Mouse (Mus musculus): ENCODE measurements around the gene Brpf3. TPM values are rescaled to one million over a fixed set of nuclear protein-coding genes. Genes with fewer than 3 reads are reported as not detected.
"Not testable (repeated sequence)": the region's sequence is repeated elsewhere in the genome, so short reads cannot be mapped to it uniquely, and the experiment has no call there.

Gene Brpf3
- 11.2 and 14.4 TPM in 2 replicates for polyA plus RNA-seq (2015; fragmentation: Nextera tagmentation; extraction: Ambion mirVana)

DNA sequence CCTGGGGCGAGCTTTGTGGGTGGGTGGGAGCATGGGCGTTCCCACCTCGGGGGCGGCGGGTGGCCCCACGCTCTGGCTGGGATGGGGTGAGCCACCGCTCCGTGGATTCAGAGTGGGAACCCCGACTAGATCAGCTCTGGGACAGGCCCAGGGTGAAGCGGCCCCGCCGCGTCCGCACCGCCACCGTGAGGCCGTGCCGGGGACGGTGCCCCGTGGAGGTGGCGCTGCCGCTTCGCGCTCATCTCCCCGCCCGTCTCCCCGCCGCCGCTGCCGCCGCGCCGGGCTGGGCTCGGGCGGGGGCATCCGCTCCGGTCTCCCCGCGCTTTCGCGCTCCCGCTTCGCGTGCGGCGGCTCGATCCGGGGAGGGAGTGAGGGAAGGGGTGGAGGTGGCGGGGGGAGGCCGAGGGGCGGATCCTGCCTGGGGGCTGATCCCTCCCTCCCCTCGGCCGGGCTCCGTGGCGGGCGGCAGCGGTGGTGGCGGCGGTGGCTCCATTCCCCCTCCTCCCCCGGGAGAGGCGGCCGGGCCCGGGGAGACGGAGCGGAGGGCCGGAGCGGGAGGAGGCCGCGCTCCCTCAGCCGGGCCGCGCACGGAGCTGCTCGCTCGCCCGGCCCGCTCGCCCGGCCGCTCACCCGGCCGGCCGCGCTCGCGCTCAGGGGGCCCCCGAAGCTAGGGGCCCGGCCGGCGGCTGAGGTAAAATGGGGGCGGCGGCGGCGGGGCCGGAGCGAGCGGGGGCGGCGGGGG lies at the start of gene Brpf3:
Gene Brpf3, plus strand, starts transcription at position 420 of the 742 bp plus-strand sequence.
- H3K9me3 ChIP-seq (replicated peaks) = no peaks in the 10 kb centered on the region
- H3K4me3 ChIP-seq (replicated peaks) = peak within 1 kb of the TSS; percentile 82
- H3K9ac ChIP-seq = peak within 1 kb of the TSS; percentile 98
- ATAC-seq (replicated peaks; ENCODE audit: low FRiP score) = peak; percentile 80
- H3K4me1 ChIP-seq = peaks cover 34% of the 10 kb centered on the region
- peak within 1 kb of the TSS; percentile 95 for H3K4me2 ChIP-seq
- peak within 1 kb of the TSS; percentile 97 for H3K27ac ChIP-seq
- no peaks in the 10 kb centered on the region for H3K27me3 ChIP-seq
- peaks cover 11% of the 10 kb centered on the region for H3K36me3 ChIP-seq
- WGBS = under 1% methylated on average over 35 of the region's 99 CpGs

DNA sequence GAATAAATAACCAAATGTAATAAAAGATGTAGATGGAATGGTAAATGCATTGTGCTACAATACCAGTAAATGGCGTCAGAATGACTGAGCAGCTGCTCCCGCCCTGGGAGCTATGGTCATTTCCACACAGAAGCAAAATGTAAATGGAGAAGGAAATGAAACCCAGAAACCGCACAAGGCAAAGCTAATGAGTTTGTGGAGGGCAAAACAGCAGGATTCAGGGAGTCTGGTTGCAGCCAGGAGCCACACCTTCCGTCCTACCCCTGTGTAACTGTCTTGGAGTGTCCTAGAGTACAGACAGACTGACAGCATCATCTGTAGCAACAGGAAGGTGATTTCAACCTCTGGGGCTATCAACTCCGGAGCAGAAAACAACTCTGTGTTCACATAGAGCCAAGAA lies 44.4 kb upstream of the Brpf3 start:
- ATAC-seq (replicated peaks; ENCODE audit: low FRiP score) = no peak
- Histone ChIP-seq H3K36me3 (no peaks in the 10 kb centered on the region), H3K4me2 (no peak overlapping the region), H3K4me1 (no peaks in the 10 kb centered on the region), H3K9ac (no peak overlapping the region), H3K27ac (no peak overlapping the region), H3K27me3 (no peaks in the 10 kb centered on the region), H3K4me3 (replicated peaks) (no peak overlapping the region), H3K9me3 (replicated peaks) (no peaks in the 10 kb centered on the region)
- WGBS = 51% methylated on average over 5 of the region's 5 CpGs

GRCm38 (mm10) chr17:28757470-28757869 lies 43.4 kb upstream of the Brpf3 start:
- H3K4me2 ChIP-seq = no peak overlapping the region
- no peak overlapping the region for H3K9ac ChIP-seq
- WGBS = 66% methylated on average over 2 of the region's 2 CpGs
- no peak overlapping the region for H3K27ac ChIP-seq
- H3K9me3 ChIP-seq (replicated peaks) = no peaks in the 10 kb centered on the region
- no peaks in the 10 kb centered on the region for H3K36me3 ChIP-seq
- no peaks in the 10 kb centered on the region for H3K4me1 ChIP-seq
- H3K27me3 ChIP-seq = no peaks in the 10 kb centered on the region
- no peak overlapping the region for H3K4me3 ChIP-seq (replicated peaks)
- ATAC-seq (replicated peaks; ENCODE audit: low FRiP score) = no peak

DNA sequence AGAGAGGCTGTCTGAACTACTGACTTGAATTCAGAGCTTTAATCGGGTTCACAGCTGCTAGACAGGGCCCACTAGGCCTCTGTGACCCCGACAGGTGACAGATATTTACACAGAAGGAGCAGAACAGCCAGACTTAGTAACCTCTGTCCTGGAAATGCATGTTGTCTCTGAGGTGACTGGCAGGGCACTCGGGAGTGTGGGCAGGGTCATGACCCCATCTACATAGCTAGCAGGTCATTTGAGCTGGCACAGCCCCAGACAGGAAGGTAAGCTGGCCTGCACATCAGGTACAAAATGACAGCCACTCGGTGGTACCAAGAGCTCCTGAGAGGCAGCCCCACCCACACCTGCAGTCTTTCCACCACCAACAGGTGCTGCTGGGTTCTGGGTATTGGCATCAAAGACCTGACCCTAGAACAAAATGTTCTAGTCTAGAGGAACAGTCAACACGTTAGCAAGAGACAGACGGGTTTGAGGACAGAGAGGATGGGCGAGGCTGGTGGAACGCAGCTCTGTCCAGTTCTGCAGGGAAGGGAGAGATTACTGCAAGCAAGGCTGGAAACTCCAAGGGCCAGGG lies 40.1 kb upstream of the Brpf3 start:
- WGBS = 58% methylated on average over 8 of the region's 8 CpGs
- Histone ChIP-seq H3K27ac (no peak overlapping the region), H3K36me3 (no peaks in the 10 kb centered on the region), H3K9me3 (replicated peaks) (no peaks in the 10 kb centered on the region), H3K27me3 (no peaks in the 10 kb centered on the region), H3K4me3 (replicated peaks) (no peak overlapping the region), H3K9ac (no peak overlapping the region), H3K4me1 (no peaks in the 10 kb centered on the region), H3K4me2 (no peak overlapping the region)
- no peak for ATAC-seq (replicated peaks; ENCODE audit: low FRiP score)

DNA sequence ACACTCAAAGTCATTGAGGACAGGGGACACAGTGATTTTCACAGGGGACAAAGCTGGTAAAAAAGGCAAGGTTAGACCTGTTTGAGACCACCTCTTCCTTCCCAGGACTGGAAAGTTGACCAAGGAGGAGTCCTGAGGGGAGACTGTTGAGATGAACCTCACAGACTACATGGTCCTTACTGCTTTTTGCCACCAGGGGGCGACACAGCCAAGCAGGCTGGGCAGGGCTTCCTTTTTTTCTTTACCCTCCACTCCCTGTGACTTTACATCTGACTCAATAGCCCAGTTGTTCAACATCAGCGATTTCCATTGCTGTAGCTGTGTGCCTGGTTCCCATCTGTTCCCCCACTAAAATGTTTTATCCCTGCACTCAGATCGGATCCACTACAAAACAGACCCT lies 39.0 kb upstream of the Brpf3 start:
- ATAC-seq (replicated peaks; ENCODE audit: low FRiP score) = no peak
- no peaks in the 10 kb centered on the region for H3K4me1 ChIP-seq
- no peak overlapping the region for H3K27ac ChIP-seq
- H3K4me3 ChIP-seq (replicated peaks) = no peak overlapping the region
- whole genome bisulfite sequencing = 7% methylated on average over 3 of the region's 3 CpGs
- H3K4me2 ChIP-seq = no peak overlapping the region
- H3K9me3 ChIP-seq (replicated peaks) = no peaks in the 10 kb centered on the region
- H3K27me3 ChIP-seq = no peaks in the 10 kb centered on the region
- no peaks in the 10 kb centered on the region for H3K36me3 ChIP-seq
- no peak overlapping the region for H3K9ac ChIP-seq

DNA sequence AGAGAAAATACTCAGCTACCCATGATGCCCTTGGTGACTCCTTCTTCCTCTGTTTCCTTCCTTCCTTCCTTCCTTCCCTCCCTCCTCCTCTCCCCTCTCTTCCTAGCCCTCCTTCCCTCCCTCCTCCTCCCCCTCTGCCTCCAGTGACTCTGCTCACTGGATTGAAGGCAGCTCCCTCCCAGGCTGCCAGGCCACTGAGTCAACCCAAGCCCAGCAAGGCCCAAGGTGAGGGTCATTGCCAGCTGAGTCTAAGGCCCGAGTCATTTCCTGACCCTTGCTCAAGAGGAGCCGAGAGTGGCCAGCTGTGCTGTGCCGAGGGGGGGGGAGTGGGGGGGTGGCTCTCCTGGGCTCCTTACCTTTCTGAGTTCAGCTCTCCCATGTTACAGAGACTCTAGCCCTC lies 34.7 kb upstream of the Brpf3 start:
- Histone ChIP-seq H3K4me3 (replicated peaks) (no peak overlapping the region), H3K4me1 (peaks cover 23% of the 10 kb centered on the region), H3K9ac (no peak overlapping the region), H3K9me3 (replicated peaks) (no peaks in the 10 kb centered on the region), H3K4me2 (no peak overlapping the region), H3K36me3 (no peaks in the 10 kb centered on the region), H3K27ac (no peak overlapping the region), H3K27me3 (peaks cover 36% of the 10 kb centered on the region)
- ATAC-seq (replicated peaks; ENCODE audit: low FRiP score) = no peak
- 56% methylated on average over 3 of the region's 3 CpGs for WGBS

GRCm38 (mm10) chr17:28766781-28767515 lies 33.9 kb upstream of the Brpf3 start:
- WGBS = 76% methylated on average over 11 of the region's 11 CpGs
- Histone ChIP-seq H3K4me1 (peaks cover 23% of the 10 kb centered on the region), H3K27ac (no peak overlapping the region), H3K36me3 (no peaks in the 10 kb centered on the region), H3K27me3 (peaks cover 40% of the 10 kb centered on the region), H3K9me3 (replicated peaks) (no peaks in the 10 kb centered on the region), H3K4me2 (no peak overlapping the region), H3K4me3 (replicated peaks) (no peak overlapping the region), H3K9ac (no peak overlapping the region)
- no peak for ATAC-seq (replicated peaks; ENCODE audit: low FRiP score)

DNA sequence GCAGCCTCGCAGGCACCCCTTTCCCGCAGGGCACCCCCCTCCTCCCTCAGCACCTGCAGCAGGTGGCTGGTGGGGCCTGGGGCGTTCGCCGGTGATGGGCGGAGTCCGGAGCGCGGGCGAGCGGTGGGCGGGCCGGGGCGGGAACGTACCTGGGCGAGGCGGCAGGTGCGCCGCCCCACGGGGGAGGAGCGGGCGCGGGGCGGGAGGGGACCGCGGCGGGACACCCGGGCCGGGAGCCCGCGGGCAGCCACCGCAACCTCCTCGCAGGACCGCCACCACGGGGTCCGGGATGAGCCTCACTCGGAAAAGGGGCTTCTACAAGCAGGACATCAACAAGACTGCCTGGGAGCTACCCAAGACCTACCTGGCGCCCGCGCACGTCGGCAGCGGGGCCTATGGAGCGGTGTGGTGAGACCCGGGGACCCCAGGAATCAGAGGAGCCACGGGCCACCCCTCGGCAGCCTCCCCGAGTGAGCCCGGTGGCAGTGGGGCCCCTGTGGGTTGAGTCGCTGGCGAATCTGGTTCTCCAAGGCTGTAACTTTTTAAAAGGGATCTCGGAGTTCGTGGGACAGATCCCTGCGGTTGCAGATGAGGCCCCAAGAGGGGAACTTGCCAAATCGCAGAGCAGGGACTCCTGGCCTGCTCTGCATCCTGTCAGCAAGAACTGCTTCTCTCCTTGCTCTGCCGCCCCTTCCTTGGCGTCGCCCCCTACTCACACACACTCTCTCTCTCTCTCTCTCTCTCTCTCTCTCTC lies 31.6 kb upstream of the Brpf3 start, which contains the start of gene Mapk13:
Gene Mapk13, plus strand, starts transcription at position 177 of the 754 bp plus-strand sequence.
- H3K9ac ChIP-seq = peak within 1 kb of the TSS; percentile 61
- H3K9me3 ChIP-seq (replicated peaks) = no peaks in the 10 kb centered on the region
- peaks cover 23% of the 10 kb centered on the region for H3K4me1 ChIP-seq
- peak within 1 kb of the TSS; percentile 56 for H3K4me3 ChIP-seq (replicated peaks)
- H3K27me3 ChIP-seq = peaks cover 40% of the 10 kb centered on the region
- peak; percentile 33; the same call in 1 of the 2 replicates for ATAC-seq (replicated peaks; ENCODE audit: low FRiP score)
- H3K4me2 ChIP-seq = peak within 1 kb of the TSS; percentile 91
- H3K27ac ChIP-seq = peak within 1 kb of the TSS; percentile 52
- no peaks in the 10 kb centered on the region for H3K36me3 ChIP-seq
- WGBS = under 1% methylated on average over 56 of the region's 58 CpGs

DNA sequence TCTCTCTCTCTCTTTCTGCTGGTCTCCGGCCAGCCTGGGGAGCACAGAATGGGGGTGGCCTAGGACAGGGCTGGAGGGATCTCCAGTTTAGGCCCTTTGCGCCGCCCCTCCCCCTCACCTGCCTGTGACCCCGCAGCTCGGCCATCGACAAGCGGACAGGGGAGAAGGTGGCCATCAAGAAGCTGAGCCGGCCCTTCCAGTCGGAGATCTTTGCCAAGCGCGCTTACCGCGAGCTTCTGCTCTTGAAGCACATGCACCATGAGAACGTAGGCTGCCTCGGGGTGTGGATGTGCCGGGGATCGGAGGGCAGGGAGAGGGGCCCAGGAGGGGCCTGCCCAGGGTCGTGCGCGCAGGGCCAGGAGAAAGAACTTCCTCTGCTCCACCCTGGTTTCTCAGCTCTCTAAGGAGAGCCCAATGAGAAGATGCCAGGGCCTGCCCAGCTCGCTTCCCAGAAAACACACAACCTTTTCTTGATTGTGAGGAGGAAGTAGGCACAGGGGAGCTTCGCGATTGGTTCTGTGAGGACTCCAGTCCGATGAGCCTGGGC lies 30.9 kb upstream of the Brpf3 start:
- peak overlapping the region; percentile 56 for H3K4me3 ChIP-seq (replicated peaks)
- peaks cover 23% of the 10 kb centered on the region for H3K4me1 ChIP-seq
- no peaks in the 10 kb centered on the region for H3K36me3 ChIP-seq
- H3K27me3 ChIP-seq = peaks cover 40% of the 10 kb centered on the region
- H3K4me2 ChIP-seq = peak overlapping the region; percentile 91
- no peaks in the 10 kb centered on the region for H3K9me3 ChIP-seq (replicated peaks)
- H3K9ac ChIP-seq = peak overlapping the region; percentile 61
- peak overlapping the region; percentile 52 for H3K27ac ChIP-seq
- WGBS = 7% methylated on average over 24 of the region's 24 CpGs
- ATAC-seq (replicated peaks; ENCODE audit: low FRiP score) = 0 out of 2 replicates have a peak, but pooled peaks have one; percentile 27

GRCm38 (mm10) chr17:28771289-28771688 lies 29.6 kb upstream of the Brpf3 start:
- Histone ChIP-seq H3K4me1 (peaks cover 23% of the 10 kb centered on the region), H3K9ac (no peak overlapping the region), H3K4me3 (replicated peaks) (no peak overlapping the region), H3K27ac (no peak overlapping the region), H3K27me3 (peaks cover 40% of the 10 kb centered on the region), H3K9me3 (replicated peaks) (no peaks in the 10 kb centered on the region), H3K4me2 (no peak overlapping the region), H3K36me3 (no peaks in the 10 kb centered on the region)
- ATAC-seq (replicated peaks; ENCODE audit: low FRiP score) = no peak
- 89% methylated on average over 5 of the region's 5 CpGs for WGBS

GRCm38 (mm10) chr17:28774303-28774702 lies 26.6 kb upstream of the Brpf3 start:
- not testable (repeated sequence) for ATAC-seq (replicated peaks; ENCODE audit: low FRiP score); H3K9ac ChIP-seq; H3K9me3 ChIP-seq (replicated peaks); H3K27ac ChIP-seq; H3K4me2 ChIP-seq; H3K4me3 ChIP-seq (replicated peaks); H3K36me3 ChIP-seq
- WGBS = 97% methylated on average over 9 of the region's 9 CpGs
- Histone ChIP-seq H3K4me1 (peaks cover 16% of the 10 kb centered on the region), H3K27me3 (peaks cover 23% of the 10 kb centered on the region)
